Mouse (Mus musculus): ENCODE data around the gene Ralgps1.
A peak's percentile ranks its signal among the peaks of the same experiment; 100 is the strongest.

The Ralgps1 gene

GRCm38 (mm10) chr2:33244880-33245279, 126.4 kb downstream of the Ralgps1 start:
- DNase-seq (ENCODE audit: low read depth, low spot score), result no peak

DNA sequence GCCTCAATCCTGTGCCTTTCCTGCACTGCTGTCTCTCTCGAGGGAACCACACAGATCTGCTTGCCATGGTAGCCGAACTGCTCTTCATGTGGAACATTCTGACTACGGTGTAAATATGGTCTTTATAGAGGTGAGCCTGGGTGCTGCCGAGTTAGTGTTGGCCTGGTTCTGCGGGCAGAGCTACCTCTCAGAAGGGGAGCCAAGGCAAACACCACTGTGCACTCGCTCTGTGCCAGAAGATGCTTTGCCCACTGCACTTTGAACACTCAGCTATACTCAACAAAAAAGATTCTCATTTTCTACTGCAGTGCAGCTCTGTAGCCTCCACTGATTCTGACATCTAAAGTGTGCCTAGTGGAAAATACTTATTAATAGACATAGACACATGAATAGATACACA, 133.7 kb downstream of the Ralgps1 start:
- no peak for DNase-seq (ENCODE audit: low read depth, low spot score)

DNA sequence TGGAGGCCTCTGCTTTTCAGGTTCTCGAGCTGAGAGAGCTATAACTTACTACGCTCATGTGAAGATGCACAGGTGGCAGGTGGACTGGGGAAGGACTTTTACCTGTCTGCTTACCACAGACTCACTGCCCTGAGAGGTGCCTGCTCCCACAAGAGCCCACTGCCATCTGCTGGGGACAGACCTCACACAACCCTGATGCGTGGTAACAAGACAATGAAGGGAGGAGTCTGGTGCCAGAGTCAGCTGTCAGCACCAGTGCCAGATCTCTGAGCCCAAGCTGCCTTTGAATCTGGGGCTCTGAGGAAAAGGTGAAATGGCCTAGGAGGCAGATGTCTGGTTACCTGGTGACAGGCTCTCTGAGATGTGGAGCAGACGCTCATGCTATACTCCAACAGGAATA, 136.4 kb downstream of the Ralgps1 start:
- DNase-seq (ENCODE audit: low read depth, low spot score), result no peak

DNA sequence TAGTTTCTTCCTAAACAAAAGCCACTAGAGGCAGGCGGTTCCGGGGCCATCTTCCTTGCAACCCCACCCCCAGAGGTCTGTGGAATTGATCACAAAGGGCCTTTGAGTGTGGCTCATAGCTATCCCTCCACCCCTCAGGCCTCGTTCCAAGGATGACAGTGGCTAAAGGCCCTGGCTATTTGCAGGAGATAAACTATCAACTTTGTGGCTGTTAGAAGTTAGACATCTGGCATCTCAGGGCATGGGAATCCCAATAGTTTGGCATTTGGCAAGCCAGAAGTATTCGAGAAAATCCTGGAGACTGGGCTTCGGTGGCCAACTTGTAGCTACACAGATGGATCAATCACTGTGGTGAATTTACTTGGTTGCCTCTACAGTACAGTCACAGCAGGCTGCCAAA, 137.4 kb downstream of the Ralgps1 start:
- DNase-seq (ENCODE audit: low read depth, low spot score), result no peak

GRCm38 (mm10) chr2:33232782-33233570, 138.3 kb downstream of the Ralgps1 start:
- no peak for DNase-seq (ENCODE audit: low read depth, low spot score)

DNA sequence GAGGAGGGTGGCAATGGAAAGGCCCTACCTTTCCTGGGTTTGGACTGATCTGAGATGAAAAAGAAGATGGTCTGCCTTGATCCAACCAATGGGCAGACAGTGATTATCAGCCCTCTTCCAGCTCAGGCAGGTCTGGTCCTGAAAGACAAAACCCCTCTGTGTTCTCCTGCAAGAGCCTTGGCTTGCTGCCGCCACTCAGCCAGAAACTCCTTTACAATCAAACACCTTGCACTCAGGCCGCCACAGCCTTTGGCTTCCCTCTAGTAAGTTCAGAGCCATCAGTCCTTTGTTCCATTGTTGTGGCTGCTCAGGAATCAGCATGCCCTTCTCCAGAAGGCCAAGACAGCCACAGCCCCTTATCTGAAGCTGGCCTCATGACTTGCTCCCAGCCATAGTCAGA, 139.5 kb downstream of the Ralgps1 start:
- DNase-seq (ENCODE audit: low read depth, low spot score), result no peak

DNA sequence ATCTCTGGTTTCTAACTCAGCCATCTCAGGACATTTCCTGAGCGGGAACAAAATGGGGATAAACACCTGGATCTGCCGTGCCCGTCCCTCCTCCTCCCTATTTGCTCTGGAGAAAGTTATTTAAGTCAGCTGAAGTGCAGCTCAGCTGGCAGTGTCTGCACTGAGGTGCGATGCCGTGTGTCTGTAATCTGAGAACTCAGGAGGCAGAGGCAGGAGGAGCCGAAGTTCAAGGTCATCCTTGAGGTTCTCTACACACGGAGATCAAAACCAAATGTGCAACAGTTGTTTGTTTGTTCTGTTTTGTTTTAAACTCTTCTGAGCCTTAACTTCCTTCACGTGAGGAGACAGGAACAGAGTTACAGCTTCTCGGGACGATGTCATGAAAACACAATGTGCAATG, 140.6 kb downstream of the Ralgps1 start:
- DNase-seq (ENCODE audit: low read depth, low spot score), result no peak

GRCm38 (mm10) chr2:33228551-33228950, 142.7 kb downstream of the Ralgps1 start:
- DNase-seq (ENCODE audit: low read depth, low spot score), result no peak

DNA sequence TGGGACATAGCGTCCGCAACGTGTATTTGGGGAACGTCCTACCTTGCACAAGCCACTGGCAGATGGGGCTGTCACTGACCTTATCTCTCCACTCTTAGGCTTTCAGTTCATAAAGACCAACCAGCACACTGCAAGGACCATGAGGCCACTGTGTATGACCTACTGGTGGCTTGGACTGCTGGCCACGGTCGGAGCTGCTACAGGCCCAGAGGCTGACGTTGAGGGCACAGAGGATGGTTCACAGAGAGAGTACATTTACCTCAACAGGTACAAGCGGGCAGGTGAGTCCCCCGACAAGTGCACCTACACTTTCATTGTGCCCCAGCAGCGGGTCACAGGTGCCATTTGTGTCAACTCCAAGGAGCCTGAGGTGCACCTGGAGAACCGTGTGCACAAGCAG, 143.2 kb downstream of the Ralgps1 start:
- no peak for DNase-seq (ENCODE audit: low read depth, low spot score)

- DNase-seq (ENCODE audit: low read depth, low spot score), result no peak
These were observed 145.4 kb downstream of the Ralgps1 start for GRCm38 (mm10) chr2:33225921-33226320.

- no peak for DNase-seq (ENCODE audit: low read depth, low spot score)
These were observed 147.5 kb downstream of the Ralgps1 start for GRCm38 (mm10) chr2:33223656-33224358.

- no peak for DNase-seq (ENCODE audit: low read depth, low spot score)
These were observed 148.8 kb downstream of the Ralgps1 start for GRCm38 (mm10) chr2:33222480-33222879.

GRCm38 (mm10) chr2:33221339-33221900, 149.9 kb downstream of the Ralgps1 start:
- no peak for DNase-seq (ENCODE audit: low read depth, low spot score)

DNA sequence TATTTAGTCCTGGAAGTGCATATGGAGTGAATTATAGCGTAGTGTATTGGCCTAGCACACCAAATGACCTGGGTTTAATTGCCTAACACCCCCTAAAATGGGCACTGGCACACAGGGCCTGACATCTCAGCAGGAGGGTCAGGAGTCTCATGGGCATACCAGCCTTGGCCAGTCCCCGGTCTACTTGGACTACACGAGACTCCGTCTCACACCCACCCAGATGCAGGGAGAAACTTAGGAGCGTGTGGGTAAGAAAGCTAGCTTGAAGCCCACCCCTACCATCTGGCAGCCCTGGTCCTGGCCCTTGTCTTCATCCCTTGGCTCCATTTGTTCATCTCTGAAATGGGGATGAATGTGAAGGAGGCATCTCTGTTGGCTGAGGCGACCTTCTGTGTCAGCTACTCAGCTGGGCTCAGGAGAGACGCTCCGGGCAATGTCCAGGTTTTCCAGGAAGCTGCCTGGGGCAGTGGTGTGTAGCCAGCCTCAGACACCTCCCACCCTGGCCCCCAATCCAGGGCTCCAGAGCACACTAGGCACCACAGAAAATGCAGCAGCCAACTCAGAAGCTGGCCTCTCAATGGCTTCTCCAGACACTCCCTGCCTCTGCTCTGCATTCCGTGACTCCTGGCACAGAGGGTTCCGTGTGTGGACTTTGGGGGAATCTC, 150.5 kb downstream of the Ralgps1 start:
- DNase-seq (ENCODE audit: low read depth, low spot score), result no peak

- no peak for DNase-seq (ENCODE audit: low read depth, low spot score)
These were observed 151.0 kb downstream of the Ralgps1 start for GRCm38 (mm10) chr2:33220246-33220645.

DNA sequence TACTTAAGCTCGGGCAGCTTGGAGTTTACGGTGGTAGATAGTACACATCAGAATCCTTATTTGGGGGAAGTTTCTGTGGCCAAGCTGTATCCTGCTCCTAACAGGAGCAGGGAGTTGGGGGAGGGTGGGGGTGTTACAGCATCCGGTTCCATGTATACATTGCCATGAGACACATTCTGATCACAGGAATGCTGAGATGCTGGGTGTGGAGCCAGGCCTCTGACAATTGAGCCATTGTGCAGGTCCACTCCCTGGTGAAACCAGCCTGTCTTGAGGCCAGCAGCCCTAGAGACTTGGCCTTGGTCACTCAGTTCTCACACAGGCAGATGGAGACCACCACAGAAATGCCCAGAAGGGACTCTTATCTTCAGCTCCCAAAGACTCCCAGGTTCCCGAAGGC, 151.6 kb downstream of the Ralgps1 start:
- DNase-seq (ENCODE audit: low read depth, low spot score), result no peak

GRCm38 (mm10) chr2:33218903-33219625, 152.2 kb downstream of the Ralgps1 start:
- peak; percentile 48 for DNase-seq (ENCODE audit: low read depth, low spot score)

DNA sequence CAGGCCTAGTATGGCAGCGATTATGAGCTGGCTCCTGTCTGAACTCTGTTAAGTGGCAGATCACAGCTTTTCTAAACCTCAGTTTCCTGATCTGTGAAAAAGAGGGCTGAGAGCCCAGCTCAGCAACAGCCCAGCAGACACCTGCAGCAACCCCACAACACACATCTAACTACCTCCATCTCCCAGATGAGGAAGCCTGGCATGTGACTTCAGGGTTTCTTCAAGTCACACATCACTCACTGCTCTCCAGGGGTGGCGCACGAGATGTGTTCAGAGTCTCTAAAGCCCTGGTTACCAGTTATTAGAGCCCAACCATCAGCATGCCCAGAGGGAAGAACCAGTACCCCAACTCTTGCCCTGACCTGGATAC, 153.9 kb downstream of the Ralgps1 start:
- DNase-seq (ENCODE audit: low read depth, low spot score), result peak; percentile 20

DNA sequence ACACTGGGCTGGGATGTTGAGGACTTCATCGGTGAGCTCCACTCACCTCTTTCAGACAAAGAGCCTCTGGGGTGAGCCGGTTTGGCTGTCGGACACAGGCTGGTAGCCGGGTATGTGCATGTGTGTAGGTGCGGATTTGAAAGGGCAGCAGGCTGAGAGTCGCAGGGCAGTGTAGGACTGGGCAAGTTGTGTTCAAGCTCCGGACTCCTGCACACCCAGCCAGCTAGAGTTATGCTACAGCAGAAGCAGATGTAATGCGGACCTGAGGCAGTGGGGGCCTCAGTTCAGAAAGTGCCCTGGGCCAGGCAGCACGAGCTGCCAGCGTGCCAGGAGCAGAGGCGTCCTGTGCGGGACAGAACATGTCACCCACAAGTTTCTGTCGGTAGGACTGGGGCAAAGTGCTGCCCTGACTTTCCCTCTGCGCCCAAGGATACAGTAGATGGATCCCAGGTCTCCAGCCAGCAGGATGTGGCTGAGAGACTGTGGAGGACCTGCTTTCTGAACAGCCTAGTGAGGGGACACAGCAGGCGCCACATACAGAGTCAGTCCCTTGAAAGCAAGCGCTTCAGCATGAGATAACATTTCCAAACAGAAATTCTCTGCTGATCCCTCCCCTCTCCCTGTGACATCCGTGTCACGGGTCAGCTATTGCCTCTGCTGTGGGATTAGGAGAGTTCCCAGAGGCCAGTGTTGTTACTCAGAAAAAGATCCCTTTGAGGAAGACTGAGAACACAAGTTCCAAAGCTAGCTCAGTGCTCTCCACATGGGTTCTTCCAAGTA, 154.5 kb downstream of the Ralgps1 start:
- DNase-seq (ENCODE audit: low read depth, low spot score), result peak; percentile 19

DNA sequence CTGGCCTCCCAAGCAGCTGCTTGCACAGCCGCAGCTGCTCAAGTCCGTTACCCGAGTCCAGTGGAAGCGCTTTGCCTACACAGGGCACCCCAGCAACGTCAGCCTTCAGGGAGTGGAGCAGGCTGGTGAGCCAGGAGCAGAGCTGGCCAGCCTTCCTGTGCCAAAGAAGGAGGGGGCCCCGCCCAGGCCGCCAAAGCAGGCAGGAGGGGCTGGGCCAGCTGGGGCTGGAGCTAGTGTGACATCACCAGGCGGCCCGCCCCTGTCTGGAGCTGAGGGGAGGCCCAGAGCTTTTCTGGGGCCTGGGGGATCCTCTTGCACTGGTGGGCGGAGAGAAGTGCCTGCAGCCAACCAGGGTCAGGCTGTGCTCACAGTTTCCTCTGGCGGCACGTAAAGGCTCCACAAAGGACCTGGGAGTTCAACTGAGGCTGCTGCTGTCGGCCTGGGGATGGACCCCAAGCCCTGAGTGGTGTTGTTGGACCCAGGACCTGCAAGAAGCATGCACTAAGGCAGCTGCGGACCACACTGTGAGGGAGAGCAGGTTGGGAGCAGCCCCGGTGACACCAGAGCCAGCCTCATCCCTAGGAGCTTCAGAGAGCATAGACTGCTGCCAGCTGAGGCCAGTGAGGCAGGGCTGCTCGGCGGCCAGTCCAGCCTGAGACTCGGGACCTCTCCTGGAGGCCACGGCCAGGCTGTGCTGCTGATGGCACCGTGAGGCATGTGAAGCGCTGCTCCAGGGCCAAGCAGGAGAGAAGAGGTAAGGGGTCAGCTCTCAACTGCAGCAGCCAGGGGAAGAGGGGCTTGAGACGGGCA, 155.4 kb downstream of the Ralgps1 start, which contains the start of gene Angptl2:
Angptl2 (plus strand) TSS at position 370 of the 810 bp plus-strand sequence.
- DNase-seq (ENCODE audit: low read depth, low spot score), result peak; percentile 80
